Mouse (Mus musculus) spleen, adult 2 months (tissue): Measurements from ENCODE around the gene Cfap74.

ENCODE experiments used
- CTCF ChIP-seq: fragments of 200-500 bp; IDR thresholded peaks from 2 replicates; pipeline ENCODE4 v1.5.1; 2011; ENCODE audit warnings: mild to moderate bottlenecking, inconsistent platforms; ENCODE audit not compliant: insufficient read depth, insufficient read length, insufficient replicate concordance; ENCODE audit errors: extremely low read depth
- POLR2A ChIP-seq: fragments of 200-500 bp; IDR thresholded peaks from 2 replicates; pipeline ENCODE4 v1.6.1; 2011; ENCODE audit warnings: low read depth, low read length, inconsistent platforms

DNA sequence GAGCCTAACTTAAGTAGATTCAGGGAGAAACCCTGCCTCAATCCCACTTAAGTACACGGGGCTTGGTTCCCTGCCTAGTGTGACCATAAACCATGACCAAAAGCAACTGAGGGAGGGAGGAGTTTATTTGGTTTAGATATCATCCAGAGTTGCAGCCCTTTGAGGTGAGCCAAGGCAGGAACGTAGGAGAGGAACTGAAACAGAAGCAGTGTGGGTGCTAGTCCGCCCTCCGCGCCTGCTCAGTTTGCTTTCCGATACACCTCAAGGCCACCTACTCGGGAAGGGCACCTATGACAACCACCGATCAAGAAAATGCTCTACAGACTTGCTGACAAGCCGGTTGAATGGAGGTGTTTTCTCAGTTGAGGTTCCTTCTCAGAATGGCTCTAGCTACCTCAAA is 41.3 kb upstream of the Cfap74 start:
- TF ChIP-seq POLR2A (no peak), CTCF (no peak)
